Mouse (Mus musculus): Measurements from ENCODE around the gene Ncapd2. TPM values are rescaled to one million over a fixed set of nuclear protein-coding genes. Genes with fewer than 3 reads are reported as not detected.

Gene Ncapd2
- polyA plus RNA-seq, 1 experiment from 2014 or later, result 51.3 TPM

DNA sequence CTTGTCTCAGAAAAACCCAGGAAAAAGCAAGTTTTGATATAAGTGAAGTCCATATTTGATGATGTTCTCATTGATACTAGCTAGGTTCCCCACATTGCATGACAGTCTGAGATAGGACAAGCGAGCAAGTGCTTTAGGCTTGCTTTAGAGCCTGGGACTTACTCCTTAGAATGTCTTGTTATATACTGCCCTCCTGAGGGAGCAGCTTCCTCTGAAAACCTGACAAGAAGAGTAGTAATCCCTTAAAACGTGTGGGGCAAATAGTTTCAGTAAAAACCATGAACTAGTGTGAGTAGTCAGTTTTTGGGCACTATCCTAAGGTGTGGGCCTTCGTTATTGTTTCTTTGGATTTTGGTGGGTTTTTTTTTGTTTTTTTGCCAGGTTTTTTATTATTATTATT is 48.4 kb downstream of the Ncapd2 start:
- peaks cover 34% of the 10 kb centered on the region for H3K4me1 ChIP-seq (replicated peaks)
- no peak overlapping the region for H3K4me2 ChIP-seq
- no peak overlapping the region for H3K4me3 ChIP-seq
- no peak for ATAC-seq (ENCODE audit: low FRiP score, low read depth)
- H3K9me3 ChIP-seq, result no peaks in the 10 kb centered on the region
- no peaks in the 10 kb centered on the region for H3K27me3 ChIP-seq
- peaks cover 51% of the 10 kb centered on the region for H3K36me3 ChIP-seq
- no peak overlapping the region for H3K27ac ChIP-seq (replicated peaks)
- WGBS, result 77% methylated on average over 3 of the region's 3 CpGs
- no peak overlapping the region for H3K9ac ChIP-seq

DNA sequence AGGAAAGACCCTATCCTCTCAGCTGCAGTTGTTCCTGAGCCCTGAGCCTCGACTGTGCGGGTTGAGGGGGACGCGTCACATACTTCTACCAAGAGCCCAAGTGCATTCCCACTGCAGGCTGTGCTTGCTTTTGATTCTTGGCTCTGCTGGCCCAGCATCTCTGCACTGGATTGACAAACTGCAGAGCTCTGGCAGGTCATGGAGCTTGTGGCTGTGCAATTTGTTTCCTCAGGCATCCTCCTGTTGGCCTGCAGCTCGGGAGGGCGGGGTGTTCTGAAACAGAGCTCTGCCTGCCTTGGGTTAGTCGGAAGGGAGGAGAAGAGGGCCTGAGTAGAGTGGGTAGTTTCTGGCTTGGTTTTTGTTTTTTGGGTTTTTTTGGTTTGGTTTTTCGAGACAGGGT is 49.1 kb downstream of the Ncapd2 start:
- no peak overlapping the region for H3K27ac ChIP-seq (replicated peaks)
- H3K27me3 ChIP-seq, result no peaks in the 10 kb centered on the region
- no peak overlapping the region for H3K9ac ChIP-seq
- peaks cover 54% of the 10 kb centered on the region for H3K36me3 ChIP-seq
- 93% methylated on average over 8 of the region's 8 CpGs for WGBS
- H3K4me1 ChIP-seq (replicated peaks), result peaks cover 27% of the 10 kb centered on the region
- no peak overlapping the region for H3K4me2 ChIP-seq
- no peaks in the 10 kb centered on the region for H3K9me3 ChIP-seq
- H3K4me3 ChIP-seq, result no peak overlapping the region
- no peak for ATAC-seq (ENCODE audit: low FRiP score, low read depth)

DNA sequence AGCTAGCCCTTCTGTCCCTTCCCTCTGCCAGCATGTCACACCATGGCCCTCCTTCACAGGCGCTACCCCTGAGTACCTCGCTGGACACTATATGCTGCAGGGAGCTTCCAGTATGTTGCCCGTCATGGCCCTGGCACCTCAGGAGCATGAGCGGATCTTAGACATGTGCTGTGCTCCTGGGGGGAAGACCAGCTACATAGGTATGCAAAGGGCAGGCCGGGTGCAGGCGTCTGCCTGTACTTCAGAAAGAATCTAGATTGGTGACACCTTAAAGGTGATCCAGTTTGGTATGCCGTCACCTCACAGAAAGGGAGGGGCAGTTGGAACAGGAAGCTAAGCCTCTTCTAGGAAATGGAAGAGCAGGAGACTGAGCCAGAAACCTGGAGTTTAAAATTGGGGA is 51.8 kb downstream of the Ncapd2 start:
- ATAC-seq (ENCODE audit: low FRiP score, low read depth), result no peak
- H3K4me3 ChIP-seq, result no peak overlapping the region
- H3K9me3 ChIP-seq, result no peaks in the 10 kb centered on the region
- H3K36me3 ChIP-seq, result peaks cover 78% of the 10 kb centered on the region
- WGBS, result 94% methylated on average over 7 of the region's 7 CpGs
- H3K4me2 ChIP-seq, result no peak overlapping the region
- no peak overlapping the region for H3K9ac ChIP-seq
- no peak overlapping the region for H3K27ac ChIP-seq (replicated peaks)
- H3K27me3 ChIP-seq, result no peaks in the 10 kb centered on the region
- H3K4me1 ChIP-seq (replicated peaks), result peaks cover 6% of the 10 kb centered on the region

DNA sequence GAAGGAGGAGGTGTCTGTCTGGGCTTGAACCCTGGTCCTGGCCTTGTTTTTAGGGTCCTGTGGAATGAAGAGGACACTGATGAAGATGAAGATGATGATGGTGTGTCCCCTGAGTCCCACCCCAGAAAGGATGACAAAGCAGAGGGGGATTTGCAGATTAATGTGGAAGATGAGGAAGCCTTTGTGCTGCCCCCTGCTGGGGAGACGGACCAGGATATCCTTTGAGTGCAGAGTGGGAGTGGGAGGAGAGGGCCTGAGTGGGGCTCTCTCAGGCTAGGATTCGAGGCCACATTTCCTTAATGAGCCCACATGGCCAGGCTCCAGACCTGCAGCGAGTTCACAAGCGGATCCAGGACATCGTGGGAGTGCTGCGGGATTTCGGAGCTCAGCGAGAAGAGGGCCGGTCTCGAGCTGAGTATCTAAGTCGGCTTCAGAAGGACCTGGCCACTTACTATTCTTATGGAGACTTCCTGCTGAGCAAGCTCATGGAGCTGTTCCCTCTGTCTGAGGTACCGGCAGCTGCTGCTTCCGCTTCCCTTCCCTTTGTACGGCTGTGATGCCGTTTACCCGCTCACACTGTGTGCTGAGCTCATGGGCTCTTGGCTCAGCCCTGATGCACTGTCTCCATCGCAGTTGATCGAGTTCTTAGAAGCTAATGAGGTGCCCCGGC is 54.4 kb downstream of the Ncapd2 start:
- Histone ChIP-seq H3K27ac (replicated peaks) (no peak overlapping the region), H3K27me3 (no peaks in the 10 kb centered on the region), H3K36me3 (peaks cover 82% of the 10 kb centered on the region), H3K4me1 (replicated peaks) (peaks cover 15% of the 10 kb centered on the region), H3K9me3 (no peaks in the 10 kb centered on the region), H3K4me2 (no peak overlapping the region), H3K9ac (no peak overlapping the region), H3K4me3 (no peak overlapping the region)
- 88% methylated on average over 19 of the region's 19 CpGs for WGBS
- no peak for ATAC-seq (ENCODE audit: low FRiP score, low read depth)

DNA sequence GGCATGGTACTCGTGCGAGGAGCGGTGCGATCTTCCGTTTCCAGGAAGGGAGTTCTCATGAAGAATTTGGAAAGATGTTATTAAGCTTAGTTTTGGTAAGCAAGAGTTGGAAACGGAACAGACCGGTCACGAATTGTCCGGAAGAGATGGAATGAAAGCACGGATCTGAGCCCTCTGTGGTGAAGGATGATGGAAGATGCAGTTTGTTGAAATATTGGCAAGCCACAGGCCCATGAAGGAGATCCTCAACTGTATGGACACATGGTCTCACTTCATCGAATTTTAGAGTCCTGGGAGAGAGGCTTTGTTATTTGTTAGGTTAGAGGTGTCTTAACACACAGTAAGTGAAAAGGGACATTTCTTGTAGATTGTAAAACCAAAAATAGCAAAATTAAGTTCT is 59.0 kb downstream of the Ncapd2 start:
- peaks cover 66% of the 10 kb centered on the region for H3K36me3 ChIP-seq
- H3K4me1 ChIP-seq (replicated peaks), result peaks cover 20% of the 10 kb centered on the region
- H3K9ac ChIP-seq, result peak overlapping the region; percentile 68
- no peak for ATAC-seq (ENCODE audit: low FRiP score, low read depth)
- WGBS, result 12% methylated on average over 11 of the region's 11 CpGs
- no peaks in the 10 kb centered on the region for H3K27me3 ChIP-seq
- no peak overlapping the region for H3K27ac ChIP-seq (replicated peaks)
- peak overlapping the region; percentile 88 for H3K4me2 ChIP-seq
- H3K9me3 ChIP-seq, result no peaks in the 10 kb centered on the region
- peak overlapping the region; percentile 66 for H3K4me3 ChIP-seq

DNA sequence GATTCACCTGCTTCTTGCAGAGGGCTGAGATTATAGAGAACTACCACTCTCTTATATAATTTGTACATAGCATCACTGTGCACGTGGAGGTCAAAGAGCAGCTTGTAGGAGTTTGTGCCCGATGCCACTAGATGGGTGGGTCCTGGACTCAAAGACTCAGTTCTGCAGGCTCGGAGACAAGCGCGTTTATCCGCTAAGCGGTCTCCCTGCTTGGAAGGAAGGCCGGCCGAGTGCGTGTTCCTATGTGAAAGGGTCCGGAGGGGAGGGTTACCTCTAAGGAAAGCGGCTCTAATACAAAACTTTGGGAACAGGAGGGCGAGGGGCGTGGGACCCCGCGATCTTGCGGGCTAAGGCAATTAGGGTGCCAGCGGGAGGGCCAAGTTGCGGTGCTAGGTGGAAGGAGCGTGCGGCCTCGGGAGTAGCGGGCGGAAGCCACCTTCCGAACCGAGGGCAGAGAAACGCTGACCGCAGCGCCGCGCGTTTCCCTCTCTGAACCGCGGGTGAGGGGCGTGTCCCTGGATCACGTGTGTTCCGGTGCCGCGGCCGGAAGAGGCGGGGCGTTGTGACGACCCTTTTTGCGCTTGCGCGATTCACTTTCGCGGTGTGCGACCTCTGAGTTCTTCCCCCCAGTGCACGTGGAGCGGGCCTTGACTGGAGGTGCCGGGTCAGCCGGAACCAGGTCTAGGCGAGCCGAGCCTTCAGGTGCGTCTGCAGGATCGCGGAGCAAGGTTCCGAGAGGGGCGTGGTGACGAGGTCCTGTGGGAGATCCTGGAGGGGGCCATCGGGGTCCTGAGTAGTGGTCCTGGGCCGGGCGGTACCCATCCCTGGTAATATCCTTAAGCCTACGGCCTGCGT is 60.0 kb downstream of the Ncapd2 start, which contains the start of gene Nop2:
Gene Nop2 (plus strand): TSS at position 608 of the 855 bp plus-strand sequence.
- peaks cover 68% of the 10 kb centered on the region for H3K36me3 ChIP-seq
- peak; percentile 96 for ATAC-seq (ENCODE audit: low FRiP score, low read depth)
- peak within 1 kb of the TSS; percentile 68 for H3K9ac ChIP-seq
- H3K4me2 ChIP-seq, result peak within 1 kb of the TSS; percentile 88
- H3K27ac ChIP-seq (replicated peaks), result peak within 1 kb of the TSS; percentile 92
- under 1% methylated on average over 66 of the region's 66 CpGs for WGBS
- H3K27me3 ChIP-seq, result no peaks in the 10 kb centered on the region
- H3K4me1 ChIP-seq (replicated peaks), result peaks cover 20% of the 10 kb centered on the region
- peak within 1 kb of the TSS; percentile 66 for H3K4me3 ChIP-seq
- no peaks in the 10 kb centered on the region for H3K9me3 ChIP-seq

DNA sequence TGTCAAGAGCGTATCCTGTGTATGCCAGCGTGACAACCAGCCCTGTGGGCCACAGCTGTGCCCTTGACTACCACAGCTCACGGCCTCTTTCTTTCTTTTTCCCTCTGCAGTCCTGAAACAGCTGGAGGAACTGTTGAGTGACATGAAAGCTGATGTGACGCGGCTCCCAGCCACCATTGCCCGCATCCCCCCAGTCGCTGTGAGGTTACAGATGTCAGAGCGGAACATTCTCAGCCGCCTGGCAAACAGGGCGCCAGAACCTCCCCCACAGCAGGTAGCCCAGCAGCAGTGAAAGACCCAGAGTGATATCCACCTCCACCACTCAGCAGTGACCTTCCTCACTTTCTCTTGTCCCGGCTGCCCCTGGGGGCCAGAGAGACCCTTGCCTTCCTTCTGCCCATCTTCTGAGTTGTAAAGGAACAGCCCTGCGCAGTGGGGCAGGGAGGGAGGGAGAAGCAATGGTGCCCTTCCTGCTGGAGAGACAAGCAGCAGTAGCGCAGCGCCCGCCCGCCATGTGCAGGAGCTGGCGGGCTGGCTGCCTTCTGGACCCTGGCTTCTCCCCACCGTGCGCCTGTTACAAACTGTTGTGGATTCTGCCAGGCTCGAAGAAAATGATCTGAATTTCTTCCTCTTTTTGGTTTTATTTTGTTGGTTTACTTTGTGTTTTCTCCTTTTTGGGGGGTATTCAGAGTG is 61.6 kb downstream of the Ncapd2 start:
- Histone ChIP-seq H3K4me1 (replicated peaks) (peaks cover 20% of the 10 kb centered on the region), H3K27ac (replicated peaks) (no peak overlapping the region), H3K9ac (no peak overlapping the region), H3K27me3 (no peaks in the 10 kb centered on the region), H3K9me3 (no peaks in the 10 kb centered on the region), H3K4me2 (no peak overlapping the region), H3K4me3 (no peak overlapping the region), H3K36me3 (peaks cover 70% of the 10 kb centered on the region)
- ATAC-seq (ENCODE audit: low FRiP score, low read depth), result no peak
- WGBS, result 84% methylated on average over 20 of the region's 20 CpGs

DNA sequence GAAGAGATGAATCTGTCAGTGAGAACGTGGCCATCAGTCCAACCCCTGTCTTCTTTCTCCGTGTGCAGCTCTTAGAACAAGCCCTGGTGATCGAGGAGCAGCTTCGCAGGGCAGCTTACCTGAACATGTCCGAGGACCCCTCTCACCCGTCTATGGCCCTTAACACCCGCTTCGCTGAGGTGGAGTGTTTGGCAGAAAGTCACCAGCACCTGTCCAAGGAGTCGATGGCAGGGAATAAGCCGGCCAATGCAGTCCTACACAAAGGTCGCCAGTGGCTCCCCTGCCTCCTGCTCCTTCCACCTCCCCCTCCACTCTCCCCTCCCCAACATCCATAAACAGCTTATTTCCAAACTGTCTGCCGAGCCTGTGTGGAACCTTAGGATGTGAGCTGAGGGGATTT is 62.8 kb downstream of the Ncapd2 start:
- Histone ChIP-seq H3K4me3 (no peak overlapping the region), H3K27ac (replicated peaks) (no peak overlapping the region), H3K27me3 (no peaks in the 10 kb centered on the region), H3K9ac (no peak overlapping the region), H3K36me3 (peaks cover 70% of the 10 kb centered on the region), H3K4me1 (replicated peaks) (peaks cover 20% of the 10 kb centered on the region), H3K4me2 (no peak overlapping the region), H3K9me3 (no peaks in the 10 kb centered on the region)
- no peak for ATAC-seq (ENCODE audit: low FRiP score, low read depth)
- 94% methylated on average over 12 of the region's 12 CpGs for WGBS

DNA sequence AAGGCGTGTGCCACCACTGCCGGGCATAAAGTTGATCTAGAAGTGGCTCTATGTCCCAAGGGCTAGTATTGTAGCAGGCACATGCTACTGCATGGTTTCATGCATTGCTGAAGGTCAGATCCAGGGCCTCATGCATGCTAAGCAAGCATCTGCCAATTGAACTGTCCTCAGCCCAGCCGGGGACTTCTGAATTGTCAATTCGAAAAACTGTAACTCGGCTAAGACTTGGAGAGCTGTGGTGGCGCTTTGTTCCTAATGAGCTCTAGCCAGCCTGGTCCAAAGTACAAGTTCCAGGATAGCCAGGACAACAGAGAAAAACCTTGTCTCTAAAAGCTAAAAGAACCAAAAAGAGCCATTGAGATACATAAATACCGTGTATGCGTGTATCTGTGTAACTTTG is 72.1 kb downstream of the Ncapd2 start:
- Histone ChIP-seq H3K4me2 (no peak overlapping the region), H3K36me3 (peaks cover 97% of the 10 kb centered on the region), H3K4me3 (no peak overlapping the region), H3K9me3 (no peaks in the 10 kb centered on the region), H3K4me1 (replicated peaks) (no peaks in the 10 kb centered on the region), H3K27ac (replicated peaks) (no peak overlapping the region), H3K9ac (no peak overlapping the region), H3K27me3 (no peaks in the 10 kb centered on the region)
- no peak for ATAC-seq (ENCODE audit: low FRiP score, low read depth)
- WGBS, result 93% methylated on average over 8 of the region's 8 CpGs

Small RNA genes lying within 50 kb of the gene (microRNA-seq; reads per million reads assigned to microRNA genes)
- gene Mir3098 (not detected), gene Mir8113 (not detected)

Other genes starting within 250 kb of the Ncapd2 start
- 92.5 and 102 TPM in 2 replicates for gene Cops7a, start 226.2 kb downstream of the Ncapd2 start, polyA plus RNA-seq (2015; fragmentation: Nextera tagmentation; extraction: Ambion mirVana)
- gene Pianp, start 195.0 kb downstream of the Ncapd2 start, polyA plus RNA-seq (2015; fragmentation: Nextera tagmentation; extraction: Ambion mirVana), result 58.8 and 73.5 TPM in 2 replicates
- gene Zfp384, start 182.6 kb downstream of the Ncapd2 start, polyA plus RNA-seq (2015; fragmentation: Nextera tagmentation; extraction: Ambion mirVana), result 14.9 and 19.6 TPM in 2 replicates
- gene Ing4, start 151.9 kb downstream of the Ncapd2 start, polyA plus RNA-seq (2015; fragmentation: Nextera tagmentation; extraction: Ambion mirVana), result 141 and 144 TPM in 2 replicates
- 19.1 and 20.9 TPM in 2 replicates for gene Acrbp, start 142.0 kb downstream of the Ncapd2 start, polyA plus RNA-seq (2015; fragmentation: Nextera tagmentation; extraction: Ambion mirVana)
- gene Lpar5, start 123.8 kb downstream of the Ncapd2 start, polyA plus RNA-seq (2015; fragmentation: Nextera tagmentation; extraction: Ambion mirVana), result 0.54 and 1.0 TPM in 2 replicates
- gene Chd4, start 95.7 kb downstream of the Ncapd2 start, polyA plus RNA-seq (2015; fragmentation: Nextera tagmentation; extraction: Ambion mirVana), result 90.3 and 93.1 TPM in 2 replicates
- 47.7 and 49.7 TPM in 2 replicates for gene Nop2, start 59.8 kb downstream of the Ncapd2 start, polyA plus RNA-seq (2015; fragmentation: Nextera tagmentation; extraction: Ambion mirVana)
- 22.1 and 23.7 TPM in 2 replicates for gene Iffo1, start 46.5 kb downstream of the Ncapd2 start, polyA plus RNA-seq (2015; fragmentation: Nextera tagmentation; extraction: Ambion mirVana)
- gene Gapdh, start 25.2 kb downstream of the Ncapd2 start, polyA plus RNA-seq (2015; fragmentation: Nextera tagmentation; extraction: Ambion mirVana), result 1,531 and 1,630 TPM in 2 replicates
- 148 and 150 TPM in 2 replicates for gene Mrpl51, start 100 bp upstream of the Ncapd2 start, polyA plus RNA-seq (2015; fragmentation: Nextera tagmentation; extraction: Ambion mirVana)
- gene Vamp1, start 23.9 kb upstream of the Ncapd2 start, polyA plus RNA-seq (2015; fragmentation: Nextera tagmentation; extraction: Ambion mirVana), result 28.1 and 28.4 TPM in 2 replicates
- 6.8 and 8.2 TPM in 2 replicates for gene Tapbpl, start 40.2 kb upstream of the Ncapd2 start, polyA plus RNA-seq (2015; fragmentation: Nextera tagmentation; extraction: Ambion mirVana)
- gene Cd27, start 45.3 kb upstream of the Ncapd2 start, polyA plus RNA-seq (2015; fragmentation: Nextera tagmentation; extraction: Ambion mirVana), result 1.6 and 1.7 TPM in 2 replicates
- not detected in 2 replicates for gene Tuba3a, start 94.3 kb upstream of the Ncapd2 start, polyA plus RNA-seq (2015; fragmentation: Nextera tagmentation; extraction: Ambion mirVana)
- gene Ltbr, start 122.2 kb upstream of the Ncapd2 start, polyA plus RNA-seq (2015; fragmentation: Nextera tagmentation; extraction: Ambion mirVana), result 15.3 and 15.6 TPM in 2 replicates
- gene Scnn1a, start 129.0 kb upstream of the Ncapd2 start, polyA plus RNA-seq (2015; fragmentation: Nextera tagmentation; extraction: Ambion mirVana), result 0.41 and 0.66 TPM in 2 replicates
- gene Tnfrsf1a, start 157.7 kb upstream of the Ncapd2 start, polyA plus RNA-seq (2015; fragmentation: Nextera tagmentation; extraction: Ambion mirVana), result 14.8 and 16.6 TPM in 2 replicates
- gene Plekhg6, start 189.1 kb upstream of the Ncapd2 start, polyA plus RNA-seq (2015; fragmentation: Nextera tagmentation; extraction: Ambion mirVana), result 0.16 and 0.29 TPM in 2 replicates